Mouse (Mus musculus) bone marrow, adult 2 months (tissue): ENCODE measurements around the gene Abhd12. TPM values are rescaled to one million over a fixed set of nuclear protein-coding genes. Genes with fewer than 3 reads are reported as not detected.
A peak's percentile ranks its signal among the peaks of the same experiment; 100 is the strongest.

Experiments
- H3K27ac ChIP-seq: fragments of 200-500 bp; 2 replicates; pipeline ENCODE4 v1.5.1; 2012; ENCODE audit warnings: low read depth, mild to moderate bottlenecking, control low read depth, inconsistent platforms, low read length; ENCODE audit not compliant: control insufficient read depth, poor library complexity, insufficient read depth
- H3K4me1 ChIP-seq: fragments of 200-500 bp; 2 replicates; pipeline ENCODE4 v1.6.1; 2011; ENCODE audit warnings: low read length; ENCODE audit not compliant: control insufficient read depth, insufficient read depth
- H3K4me3 ChIP-seq: fragments of 200-500 bp; replicated peaks from 2 replicates; pipeline ENCODE3; 2011; ENCODE audit warnings: mild to moderate bottlenecking, low read depth, low read length, control low read depth; ENCODE audit not compliant: control insufficient read depth
- CTCF ChIP-seq: fragments of 200-500 bp; IDR thresholded peaks from 2 replicates; pipeline ENCODE4 v1.5.1; 2011; ENCODE audit warnings: low read length, control low read depth; ENCODE audit not compliant: control insufficient read depth, insufficient read depth
- POLR2A ChIP-seq: fragments of 200-500 bp; IDR thresholded peaks from 2 replicates; pipeline ENCODE4 v1.6.1; 2011; ENCODE audit warnings: low read depth, mild to moderate bottlenecking, control low read depth, low read length, borderline replicate concordance; ENCODE audit not compliant: control insufficient read depth
- WGBS: fragments of 180-500 bp; shearing (Covaris S2); methylation state at CpG from one replicate; pipeline ENCODE4 v1.1.7; 2018; 5-methylcytosine and 5-hydroxymethylcytosine counted together
- polyA plus RNA-seq: library from polyadenylated mRNA; stranded (reverse); fragments of >200 nt; gene quantifications from 2 replicates; pipeline ENCODE4 v1.2.4, GENCODE M21; 2011; ENCODE audit warnings: low replicate concordance; ENCODE audit not compliant: missing spikeins, insufficient read depth, insufficient read length

Abhd12 gene
- polyA plus RNA-seq, 1 experiment = 31.7 TPM

GRCm38 (mm10) chr2:150834616-150835015, 69.9 kb downstream of the Abhd12 start:
- H3K4me3 ChIP-seq = no peak overlapping the region
- H3K27ac ChIP-seq = no peak overlapping the region
- 90% methylated on average over 7 of the region's 7 CpGs for WGBS
- H3K4me1 ChIP-seq = peaks cover 1% of the 10 kb centered on the region; the same call in 1 of the 2 replicates
- TF ChIP-seq POLR2A = no peak
- no peak for TF ChIP-seq CTCF

DNA sequence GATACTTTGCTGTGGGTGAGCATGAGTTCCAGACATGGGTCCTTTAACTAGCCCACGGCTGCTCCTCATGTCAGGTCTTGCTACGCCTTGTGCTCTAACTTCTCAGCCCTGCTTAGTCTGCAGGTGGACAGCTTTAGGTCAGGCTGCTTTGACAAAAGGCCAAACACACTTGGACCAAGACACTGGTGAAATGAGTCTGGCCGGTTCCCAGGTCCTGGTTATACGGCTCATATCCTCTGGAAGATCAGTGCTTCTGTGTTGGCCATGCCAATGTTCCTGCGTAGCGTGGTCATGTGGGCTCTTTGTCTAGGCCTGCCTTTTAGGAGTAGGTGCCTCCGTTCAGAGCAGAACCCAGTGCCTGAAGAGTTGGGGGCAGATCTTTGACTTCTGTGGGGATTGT, 72.5 kb downstream of the Abhd12 start:
- WGBS = 88% methylated on average over 7 of the region's 7 CpGs
- Histone ChIP-seq H3K4me1 (peaks cover 1% of the 10 kb centered on the region; the same call in 1 of the 2 replicates), H3K4me3 (no peak overlapping the region), H3K27ac (no peak overlapping the region)
- no peak for TF ChIP-seq CTCF
- TF ChIP-seq POLR2A = no peak

DNA sequence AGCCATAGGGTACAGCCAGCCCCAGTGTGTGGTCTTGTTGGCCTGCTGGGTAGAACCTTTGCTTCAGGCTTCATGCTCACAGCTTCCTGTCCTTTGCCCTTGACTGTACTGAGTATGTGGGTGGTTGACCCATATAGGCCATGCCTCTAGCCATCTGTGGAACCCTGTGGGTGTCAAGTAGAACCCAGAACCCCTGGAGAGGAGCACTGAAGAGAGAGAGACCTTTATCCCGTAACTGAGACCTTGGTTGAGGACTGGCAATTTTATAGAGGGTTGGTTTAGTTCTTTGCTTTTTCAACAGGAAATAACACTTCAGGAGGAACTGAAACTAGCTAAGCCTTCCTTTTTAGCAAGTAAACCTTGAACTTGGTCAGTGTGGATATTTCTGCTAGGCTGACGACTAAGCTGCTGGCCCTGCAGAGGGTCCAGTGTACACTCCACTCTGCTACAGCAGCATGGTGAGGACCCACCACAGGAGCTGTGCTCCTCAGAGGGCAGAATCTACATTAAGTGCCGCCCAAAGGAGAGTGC, 73.6 kb downstream of the Abhd12 start:
- Histone ChIP-seq H3K27ac (peak overlapping the region; percentile 79), H3K4me3 (no peak overlapping the region), H3K4me1 (peaks cover 1% of the 10 kb centered on the region; the same call in 1 of the 2 replicates)
- WGBS = 49% methylated on average over 3 of the region's 3 CpGs
- no peak for TF ChIP-seq CTCF
- TF ChIP-seq POLR2A = no peak

GRCm38 (mm10) chr2:150830011-150830410, 74.5 kb downstream of the Abhd12 start:
- peaks cover 1% of the 10 kb centered on the region; the same call in 1 of the 2 replicates for H3K4me1 ChIP-seq
- no peak overlapping the region; the same call in 1 of the 2 replicates for H3K27ac ChIP-seq
- H3K4me3 ChIP-seq = no peak overlapping the region
- 79% methylated on average over 2 of the region's 2 CpGs for WGBS
- TF ChIP-seq CTCF (no peak), POLR2A (no peak)

- TF ChIP-seq CTCF = no peak
- no peak for TF ChIP-seq POLR2A
- Histone ChIP-seq H3K4me1 (peaks cover 1% of the 10 kb centered on the region; the same call in 1 of the 2 replicates), H3K4me3 (no peak overlapping the region), H3K27ac (no peak overlapping the region)
- 83% methylated on average over 4 of the region's 4 CpGs for WGBS
Observed at GRCm38 (mm10) chr2:150828654-150829053, 75.9 kb downstream of the Abhd12 start.

DNA sequence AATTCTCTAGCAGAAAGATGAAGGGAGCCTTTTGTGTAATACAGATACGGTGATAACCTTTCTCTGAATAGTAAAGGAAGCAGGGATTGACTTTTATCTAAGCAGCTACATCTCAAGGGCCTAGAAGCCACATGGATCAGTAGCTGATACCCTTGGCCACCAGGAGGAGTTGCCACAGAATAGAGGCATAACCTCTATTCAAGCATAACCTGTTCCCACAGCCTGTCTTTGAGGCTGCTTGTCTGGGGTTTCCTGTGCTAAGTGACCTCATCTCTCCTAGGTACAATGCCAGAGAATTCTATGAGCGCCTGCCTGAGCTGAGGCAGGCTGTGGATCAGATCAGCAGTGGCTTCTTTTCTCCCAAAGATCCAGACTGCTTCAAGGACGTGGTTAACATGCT, 76.4 kb downstream of the Abhd12 start:
- Histone ChIP-seq H3K4me1 (peaks cover 1% of the 10 kb centered on the region; the same call in 1 of the 2 replicates), H3K4me3 (no peak overlapping the region), H3K27ac (no peak overlapping the region)
- WGBS = 71% methylated on average over 3 of the region's 3 CpGs
- no peak for TF ChIP-seq POLR2A

GRCm38 (mm10) chr2:150826426-150826825, 78.1 kb downstream of the Abhd12 start:
- Histone ChIP-seq H3K27ac (no peak overlapping the region), H3K4me3 (no peak overlapping the region), H3K4me1 (peaks cover 1% of the 10 kb centered on the region; the same call in 1 of the 2 replicates)
- WGBS = 85% methylated on average over 3 of the region's 3 CpGs
- no peak for TF ChIP-seq POLR2A
- TF ChIP-seq CTCF = no peak

DNA sequence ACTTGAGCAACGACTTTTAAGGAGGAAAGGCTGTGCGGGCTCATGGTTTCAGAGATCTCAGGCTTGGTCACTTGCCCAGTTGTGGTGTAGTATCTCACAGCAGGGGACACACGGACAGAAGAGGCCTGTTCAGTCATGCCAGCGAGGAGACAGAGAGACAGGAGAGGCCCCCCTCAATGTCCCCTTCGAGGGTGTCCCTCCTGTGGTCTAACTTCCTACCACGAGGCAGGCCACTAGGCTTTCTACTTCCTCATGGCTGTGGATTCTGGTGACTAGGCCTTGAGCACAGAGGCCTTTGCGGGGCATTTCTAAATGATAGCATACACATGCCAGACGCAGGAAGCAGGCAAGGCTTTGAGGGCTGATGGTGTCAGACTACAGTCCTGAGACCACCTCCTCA, 81.6 kb downstream of the Abhd12 start:
- TF ChIP-seq CTCF (no peak), POLR2A (no peak)
- no peak overlapping the region for H3K4me3 ChIP-seq
- H3K4me1 ChIP-seq = no peaks in the 10 kb centered on the region
- H3K27ac ChIP-seq = no peak overlapping the region
- 24% methylated on average over 8 of the region's 8 CpGs for WGBS

GRCm38 (mm10) chr2:150820720-150821119, 83.8 kb downstream of the Abhd12 start:
- Histone ChIP-seq H3K27ac (no peak overlapping the region), H3K4me1 (no peaks in the 10 kb centered on the region), H3K4me3 (no peak overlapping the region)
- TF ChIP-seq POLR2A (no peak), CTCF (no peak)
- 61% methylated on average over 8 of the region's 8 CpGs for WGBS

DNA sequence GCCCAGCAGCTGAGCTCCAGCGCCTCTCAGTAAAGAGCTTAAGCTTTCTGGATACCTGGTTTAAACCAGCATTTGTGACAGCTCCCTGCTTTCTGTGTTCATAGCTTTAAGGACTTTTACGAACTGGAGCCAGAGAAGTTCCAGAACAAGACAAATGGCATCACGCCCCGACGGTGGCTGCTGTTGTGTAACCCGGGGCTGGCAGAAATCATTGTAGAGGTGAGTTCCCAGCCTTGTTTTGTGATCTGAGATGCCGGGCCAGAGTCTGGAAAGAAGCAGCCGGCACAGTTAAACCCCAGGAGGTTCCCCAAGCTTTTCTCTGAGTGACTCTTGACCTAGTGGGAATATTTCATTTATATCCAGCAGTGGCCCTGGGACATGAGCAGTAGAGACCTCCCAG, 85.8 kb downstream of the Abhd12 start:
- TF ChIP-seq CTCF (no peak), POLR2A (no peak)
- 86% methylated on average over 8 of the region's 8 CpGs for WGBS
- Histone ChIP-seq H3K4me1 (no peaks in the 10 kb centered on the region), H3K4me3 (no peak overlapping the region), H3K27ac (no peak overlapping the region)
